Mouse (Mus musculus): Measurements from ENCODE around the gene Nol3.
A peak's percentile ranks its signal among the peaks of the same experiment; 100 is the strongest.

Nol3 gene

DNA sequence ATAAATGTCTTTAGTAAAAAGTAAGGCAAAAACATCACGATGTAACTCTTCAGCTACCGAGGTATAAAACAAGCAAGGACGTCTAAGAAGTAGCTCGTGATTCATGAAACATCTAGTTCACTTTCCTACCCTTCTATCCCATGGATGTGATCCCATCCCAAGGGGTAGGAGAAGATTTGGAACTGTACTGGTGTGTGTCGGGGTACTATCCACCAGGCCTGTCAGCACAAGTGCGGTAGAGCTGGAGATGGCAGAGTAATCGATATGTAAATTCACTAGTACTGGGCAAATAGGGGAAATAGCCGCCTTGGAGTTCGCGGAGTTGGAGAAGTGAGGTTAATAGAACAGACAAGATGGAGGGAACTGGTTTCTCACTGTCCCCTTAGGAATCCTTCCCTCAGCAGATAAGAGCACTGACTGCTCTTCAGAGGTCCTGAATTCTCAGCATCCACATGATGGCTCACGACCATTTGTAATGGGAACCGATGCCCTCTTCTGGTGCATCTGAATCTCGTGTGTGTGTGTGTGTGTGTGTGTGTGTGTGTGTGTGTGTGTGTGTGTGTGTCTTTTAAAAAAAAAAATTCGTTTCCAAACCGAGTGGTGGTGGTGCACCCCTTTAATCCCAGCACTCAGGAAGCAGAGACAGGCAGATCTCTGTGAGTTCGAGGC lies 12.6 kb upstream of the Nol3 start:
- DNase-seq (ENCODE audit: low read depth in 2 of 2, low spot score in 2 of 2), result no peak

DNA sequence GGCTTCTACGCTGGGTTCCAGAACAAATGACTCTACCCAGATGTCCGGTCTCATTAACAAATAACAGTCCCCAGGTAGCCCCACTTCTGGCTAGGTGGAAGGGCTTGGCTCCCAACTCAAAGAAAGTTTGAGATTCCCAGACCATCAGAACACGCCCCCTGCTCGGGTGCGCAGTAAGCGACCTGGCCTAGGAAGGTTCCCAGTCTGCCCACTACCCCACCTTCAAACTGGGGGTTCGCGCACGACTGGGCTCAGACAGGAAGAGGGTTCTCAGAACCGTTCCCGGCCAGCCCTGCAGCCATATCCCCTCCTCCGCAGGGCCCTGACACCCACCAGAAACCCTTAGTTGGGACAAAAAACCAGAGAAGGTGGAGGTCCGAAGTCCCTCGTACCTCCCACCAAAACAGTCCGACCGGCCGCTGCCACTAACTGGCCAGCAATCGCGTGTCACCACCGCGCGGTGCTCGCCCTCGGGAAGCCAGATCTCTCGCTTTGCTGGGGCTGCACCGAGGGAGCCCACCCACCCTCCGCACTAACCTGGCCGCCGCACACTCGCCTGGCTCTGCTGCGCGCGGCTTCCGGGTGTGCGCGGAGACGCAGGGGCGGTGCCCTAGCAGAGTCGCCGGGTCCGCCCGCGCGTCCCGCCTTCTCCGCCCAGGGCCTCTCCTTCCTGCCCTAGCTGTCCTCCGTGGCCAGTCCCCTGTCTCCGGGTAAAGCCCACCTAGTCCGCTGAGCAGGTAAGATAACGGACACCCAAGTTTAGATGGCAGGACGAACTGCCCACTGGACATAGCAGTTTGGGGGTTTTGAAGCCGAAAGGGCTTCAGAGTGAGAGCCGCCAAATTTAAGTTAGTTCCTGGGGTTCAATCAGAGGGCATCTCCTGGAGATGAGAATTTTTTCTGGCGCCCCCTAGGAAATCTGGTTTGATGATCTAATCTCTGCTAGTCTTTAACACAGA lies 11.6 kb upstream of the Nol3 start, which contains the start of the genes Tradd and Fbxl8:
TSS of gene Tradd (minus strand) at position 586 of the 959 bp plus-strand sequence.
TSS of gene Fbxl8 (plus strand) at position 625 of the 959 bp plus-strand sequence.
- peak; percentile 49 to 58 for DNase-seq (ENCODE audit: low read depth in 2 of 2, low spot score in 2 of 2)

DNA sequence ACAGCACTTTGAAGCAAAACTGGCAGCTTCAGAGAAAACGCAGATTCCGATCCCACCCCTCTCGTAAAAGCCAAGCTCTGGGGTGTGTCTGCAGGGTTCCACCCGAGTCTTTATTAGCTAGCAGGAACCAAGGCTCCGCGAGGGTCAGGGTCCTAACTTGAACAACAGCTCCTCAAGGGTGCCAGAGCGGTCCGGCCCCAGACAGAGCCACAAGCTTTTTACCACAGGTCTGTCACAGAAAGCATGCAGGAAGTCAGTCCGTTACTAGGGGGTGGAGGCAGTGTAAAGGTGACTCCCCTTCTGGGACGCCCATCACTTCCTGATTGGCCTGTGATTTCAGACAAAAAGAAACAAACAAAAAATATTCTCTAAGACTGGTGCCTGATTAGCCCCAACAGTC lies 10.8 kb upstream of the Nol3 start:
- DNase-seq (ENCODE audit: low read depth in 2 of 2, low spot score in 2 of 2), result peak in 1 of 2 experiments; percentile 47

DNA sequence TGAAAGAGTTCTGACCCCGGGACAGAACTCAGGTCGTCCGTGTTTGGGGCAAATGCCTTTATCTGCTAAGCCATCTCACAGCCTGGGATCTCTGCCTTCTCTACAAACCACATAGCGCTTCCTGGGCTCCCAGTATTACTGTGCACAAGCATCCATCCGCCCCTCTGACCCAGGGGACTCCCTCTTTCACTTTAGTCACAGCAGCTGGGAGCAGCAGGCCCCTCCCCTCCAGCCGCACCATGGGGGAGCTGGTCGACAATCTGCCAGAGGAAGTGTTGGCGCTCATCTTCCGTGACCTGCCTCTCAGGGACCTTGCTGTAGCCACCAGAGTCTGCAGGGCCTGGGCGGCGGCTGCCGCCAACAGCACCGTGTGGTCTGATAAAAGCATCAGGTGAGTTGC lies 9.2 kb upstream of the Nol3 start:
- no peak for DNase-seq (ENCODE audit: low read depth in 2 of 2, low spot score in 2 of 2)

DNA sequence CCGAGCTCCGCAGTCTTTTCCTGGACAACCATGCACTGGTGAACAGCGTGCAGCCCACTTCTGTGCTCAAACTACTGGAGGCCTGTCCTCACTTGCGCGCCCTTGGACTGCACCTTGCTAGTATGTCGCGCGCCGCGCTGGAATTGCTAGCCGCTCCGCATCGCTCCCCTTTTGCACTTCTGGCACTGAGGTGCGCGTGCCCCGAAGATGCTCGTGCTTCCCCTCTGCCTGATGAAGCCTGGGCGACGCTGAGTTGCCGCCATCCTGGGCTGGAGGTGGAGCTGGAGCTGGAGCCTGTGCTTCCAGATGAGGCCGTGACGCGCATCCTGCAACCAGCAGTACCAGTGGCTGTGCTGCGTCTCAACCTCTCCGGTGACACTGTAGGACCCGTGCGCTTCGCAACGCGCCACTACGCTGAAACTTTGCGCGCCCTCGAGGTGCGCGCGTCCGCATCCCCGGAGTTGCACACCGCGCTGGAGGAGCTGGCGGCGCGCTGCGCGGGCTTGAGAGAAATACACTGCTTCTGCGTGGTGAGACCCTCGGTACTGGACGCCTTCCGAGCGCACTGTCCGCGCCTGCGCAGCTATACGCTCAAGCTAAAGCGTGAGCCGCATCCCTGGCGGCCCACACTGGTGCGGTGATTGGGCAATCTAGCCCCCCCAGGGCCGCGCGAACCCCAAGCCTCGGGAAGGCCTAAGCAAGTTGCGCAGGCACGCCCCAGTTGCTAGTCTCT lies 7.4 kb upstream of the Nol3 start:
- DNase-seq (ENCODE audit: low read depth in 2 of 2, low spot score in 2 of 2), result no peak

DNA sequence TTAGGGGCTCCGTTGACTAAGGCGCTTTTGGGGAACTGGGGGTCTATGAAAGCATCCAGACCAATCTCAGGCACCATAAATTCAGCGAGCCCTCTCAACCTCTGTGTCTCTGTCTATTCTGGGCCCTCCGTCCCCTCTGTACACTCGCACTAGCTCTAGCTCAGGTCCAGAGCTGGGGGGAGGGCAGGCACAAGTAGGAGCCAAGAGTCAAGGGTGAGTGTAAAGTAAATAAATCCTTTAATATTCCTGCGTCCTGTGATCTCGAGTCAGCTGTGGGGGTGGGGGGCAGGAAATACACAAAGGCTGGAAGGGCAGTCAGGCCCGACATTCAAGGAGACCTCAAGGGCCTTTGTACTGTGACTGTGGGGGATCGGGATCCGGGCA lies 6.9 kb upstream of the Nol3 start:
- DNase-seq (ENCODE audit: low read depth in 2 of 2, low spot score in 2 of 2), result no peak

DNA sequence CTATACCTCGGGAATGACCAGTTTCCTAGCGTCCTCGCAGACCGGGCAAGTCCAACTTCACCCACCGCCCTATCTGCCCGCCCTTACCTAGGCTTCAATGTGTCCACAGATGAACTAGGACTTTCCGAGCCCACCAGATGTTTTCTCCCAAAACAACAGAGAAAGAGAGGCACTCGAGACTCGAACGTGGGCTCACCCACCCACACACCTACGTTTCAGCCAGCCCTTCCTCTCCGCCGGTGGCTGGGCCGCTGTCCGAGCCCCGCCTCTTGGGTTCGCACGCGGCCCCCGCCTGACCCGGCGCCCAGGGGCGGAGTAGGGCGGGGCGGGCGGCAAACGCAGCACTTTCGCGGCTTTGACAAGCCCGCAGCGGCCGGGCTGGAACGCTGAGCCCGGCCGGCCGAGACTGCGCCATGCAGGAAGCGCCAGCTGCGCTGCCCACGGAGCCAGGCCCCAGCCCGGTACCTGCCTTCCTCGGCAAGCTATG lies 6.4 kb upstream of the Nol3 start, which contains the start of gene Hsf4:
TSS of gene Hsf4 (plus strand) at position 341 of the 487 bp plus-strand sequence.
- no peak for DNase-seq (ENCODE audit: low read depth in 2 of 2, low spot score in 2 of 2)

DNA sequence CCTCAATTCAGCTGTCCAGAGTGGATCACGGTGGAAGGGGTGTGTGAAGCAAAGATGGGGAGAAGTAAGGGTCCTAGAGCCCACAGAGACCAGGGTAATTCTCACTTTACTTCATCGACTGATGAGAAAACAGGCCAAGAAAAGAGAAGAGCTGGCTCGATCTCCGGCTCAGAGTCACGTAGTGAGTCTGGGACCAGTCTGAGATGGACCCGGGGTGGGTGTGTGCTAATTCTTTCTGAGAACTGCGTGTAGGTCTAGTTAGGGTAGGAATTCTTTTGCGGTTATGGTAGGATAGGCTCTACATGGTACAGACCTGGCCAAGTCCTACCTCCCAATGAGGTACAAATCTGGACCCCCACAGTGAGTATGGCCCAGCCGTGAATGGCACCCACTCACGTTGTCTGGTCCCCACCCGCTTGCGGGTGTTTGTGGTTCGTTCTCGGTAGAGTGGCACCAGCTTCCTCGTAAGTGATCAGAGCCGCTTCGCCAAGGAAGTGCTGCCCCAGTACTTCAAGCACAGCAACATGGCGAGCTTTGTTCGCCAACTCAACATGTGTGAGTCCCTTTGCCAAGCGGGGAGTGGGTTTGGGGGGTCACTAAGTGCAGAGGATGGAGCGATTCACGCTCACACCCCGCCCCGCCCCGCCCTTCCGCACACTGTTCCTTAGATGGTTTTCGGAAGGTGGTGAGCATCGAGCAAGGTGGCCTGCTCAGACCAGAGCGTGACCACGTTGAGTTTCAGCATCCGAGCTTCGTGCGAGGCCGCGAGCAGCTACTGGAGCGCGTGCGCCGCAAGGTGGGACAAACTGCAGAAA lies 5.6 kb upstream of the Nol3 start:
- DNase-seq (ENCODE audit: low read depth in 2 of 2, low spot score in 2 of 2), result no peak

DNA sequence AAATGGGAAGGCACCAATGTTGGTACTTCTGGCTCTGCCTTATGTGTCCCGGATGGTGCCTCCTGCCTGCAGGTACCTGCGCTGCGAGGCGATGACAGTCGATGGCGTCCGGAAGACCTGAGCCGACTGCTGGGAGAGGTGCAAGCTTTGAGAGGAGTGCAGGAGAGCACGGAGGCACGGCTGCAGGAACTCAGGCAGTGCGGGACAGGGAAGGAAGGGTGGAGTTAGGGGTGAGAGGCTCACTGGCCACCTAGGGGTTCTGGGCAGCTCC lies 5.1 kb upstream of the Nol3 start:
- DNase-seq (ENCODE audit: low read depth in 2 of 2, low spot score in 2 of 2), result no peak

DNA sequence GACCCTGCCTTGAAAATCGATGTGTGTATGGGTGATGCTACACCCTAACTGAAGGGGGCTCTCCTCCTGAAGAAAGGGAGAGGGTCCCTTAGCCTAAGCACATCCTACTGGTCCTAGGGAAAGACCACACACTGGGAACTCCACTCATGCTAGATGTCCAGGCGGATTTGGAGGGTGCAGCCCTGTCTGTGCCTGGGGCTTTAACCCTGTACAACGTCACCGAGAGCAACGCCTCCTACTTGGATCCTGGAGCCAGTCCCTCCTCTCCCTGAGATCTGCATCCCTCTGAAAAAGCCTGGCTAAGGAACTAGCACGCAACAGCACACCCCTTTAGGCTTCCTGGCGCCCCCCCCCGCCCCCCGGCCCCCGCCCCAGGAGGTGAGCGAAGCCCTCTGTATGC lies 553 bp upstream of the Nol3 start:
- DNase-seq (ENCODE audit: low read depth in 2 of 2, low spot score in 2 of 2), result no peak

DNA sequence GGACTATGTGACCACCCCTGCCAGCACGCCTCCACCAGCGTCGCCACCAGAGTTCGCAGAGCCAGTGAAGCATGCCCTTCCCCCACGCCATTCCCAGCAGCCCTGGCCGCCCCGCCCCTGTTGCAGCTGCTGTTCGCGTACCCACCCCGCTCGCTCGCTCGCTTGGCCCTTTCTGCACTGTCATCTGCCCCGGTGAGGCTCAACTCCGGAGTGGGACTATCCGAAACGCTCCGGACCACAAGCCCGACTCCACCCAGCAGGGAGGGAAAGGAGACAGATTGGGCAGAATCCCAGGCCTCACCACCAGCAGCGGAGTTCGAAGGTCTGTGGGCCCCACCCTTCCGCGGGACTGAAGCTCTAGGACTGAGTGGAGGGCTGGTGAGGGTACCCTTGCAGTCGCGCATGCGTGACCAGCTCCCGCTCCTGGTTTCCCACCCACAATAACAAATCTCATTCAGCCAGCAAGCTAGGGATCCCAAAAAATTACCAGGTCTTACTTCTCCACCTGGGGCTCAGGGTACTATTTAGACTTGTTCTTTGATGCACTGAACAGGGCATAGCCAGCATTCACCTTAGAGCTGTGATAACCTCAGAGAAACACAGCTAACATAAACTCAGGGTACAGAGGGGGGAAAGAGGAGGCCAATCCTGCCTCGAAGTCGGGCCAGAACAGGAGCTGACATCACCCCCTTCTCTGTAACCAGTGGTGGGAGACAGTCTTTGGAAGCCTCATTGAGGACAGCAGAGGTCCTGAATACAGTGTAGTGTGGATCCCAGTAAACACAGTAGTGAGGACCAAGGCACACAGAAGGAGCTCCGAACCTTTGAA lies 566 bp downstream of the Nol3 start:
- DNase-seq (ENCODE audit: low read depth in 2 of 2, low spot score in 2 of 2), result no peak

DNA sequence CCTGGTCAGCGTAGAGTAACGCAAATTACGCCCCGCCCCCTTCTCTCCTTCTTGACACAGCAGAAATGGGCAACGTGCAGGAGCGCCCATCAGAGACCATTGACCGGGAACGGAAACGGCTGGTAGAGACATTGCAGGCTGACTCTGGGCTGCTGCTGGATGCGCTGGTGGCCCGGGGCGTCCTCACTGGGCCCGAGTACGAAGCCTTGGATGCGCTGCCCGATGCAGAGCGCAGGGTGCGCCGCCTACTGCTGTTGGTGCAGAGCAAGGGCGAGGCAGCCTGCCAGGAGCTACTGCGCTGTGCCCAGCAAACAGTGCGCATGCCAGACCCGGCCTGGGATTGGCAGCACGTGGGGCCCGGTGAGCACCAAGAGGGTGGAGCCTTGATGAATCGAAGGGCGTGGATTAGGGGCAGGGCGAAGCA lies 3.0 kb downstream of the Nol3 start:
- no peak for DNase-seq (ENCODE audit: low read depth in 2 of 2, low spot score in 2 of 2)

DNA sequence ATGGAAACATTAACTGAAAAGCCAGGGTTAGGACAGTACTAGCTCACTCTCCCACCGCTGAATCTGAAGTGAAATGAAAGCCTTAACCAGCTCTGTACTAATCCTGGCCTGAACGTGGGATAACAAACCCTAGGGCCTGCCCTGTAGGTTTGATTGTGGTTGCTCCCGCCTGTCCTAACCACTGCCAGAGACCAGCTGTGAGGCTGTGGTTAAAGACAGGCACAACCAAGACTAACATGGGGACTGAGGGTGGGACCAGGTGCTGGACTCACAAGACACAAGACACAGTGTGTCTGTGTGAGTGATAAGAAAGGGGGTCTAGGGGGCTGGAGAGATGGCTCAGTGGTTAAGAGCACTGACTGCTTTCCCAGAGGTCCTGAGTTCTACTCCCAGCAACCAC lies 4.6 kb downstream of the Nol3 start:
- no peak for DNase-seq (ENCODE audit: low read depth in 2 of 2, low spot score in 2 of 2)

DNA sequence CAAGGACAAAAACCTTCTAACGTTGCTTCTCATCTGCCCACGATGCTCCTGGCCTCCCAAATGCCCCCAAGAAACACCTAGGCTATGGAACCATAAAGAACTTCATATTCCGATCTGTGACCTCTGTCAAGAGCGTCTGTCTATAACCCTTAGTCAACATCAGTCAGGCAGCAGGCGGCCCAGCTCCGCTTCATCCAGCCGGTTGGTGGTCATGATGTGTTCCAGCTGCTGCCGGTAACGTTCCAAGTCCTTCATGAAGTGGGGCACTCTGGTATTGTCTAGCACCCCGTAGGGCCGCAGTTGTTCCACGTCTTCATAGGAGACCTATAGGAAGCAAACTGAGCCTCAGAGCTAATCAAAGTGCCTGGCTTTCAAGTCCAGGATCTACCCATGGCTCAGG lies 5.9 kb downstream of the Nol3 start:
- no peak for DNase-seq (ENCODE audit: low read depth in 2 of 2, low spot score in 2 of 2)

DNA sequence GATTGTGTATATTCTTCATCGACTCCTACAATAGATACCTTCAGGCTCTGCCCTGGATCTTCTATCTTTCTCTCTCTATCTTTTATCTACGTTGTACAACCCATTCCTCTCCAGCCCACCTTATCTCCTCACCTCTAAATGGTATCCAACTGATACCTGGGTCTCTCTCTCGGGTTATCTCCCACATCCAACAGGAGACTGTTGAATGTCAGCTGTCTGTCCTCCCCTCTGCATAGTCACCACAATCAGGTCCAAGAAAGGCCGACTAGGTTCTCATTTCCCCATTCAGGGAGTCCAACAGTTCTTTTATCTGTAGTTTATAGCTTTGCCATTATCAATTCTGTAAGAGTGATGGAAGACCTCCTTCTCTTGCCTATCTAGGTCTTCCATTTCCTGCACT lies 6.3 kb downstream of the Nol3 start:
- no peak for DNase-seq (ENCODE audit: low read depth in 2 of 2, low spot score in 2 of 2)

DNA sequence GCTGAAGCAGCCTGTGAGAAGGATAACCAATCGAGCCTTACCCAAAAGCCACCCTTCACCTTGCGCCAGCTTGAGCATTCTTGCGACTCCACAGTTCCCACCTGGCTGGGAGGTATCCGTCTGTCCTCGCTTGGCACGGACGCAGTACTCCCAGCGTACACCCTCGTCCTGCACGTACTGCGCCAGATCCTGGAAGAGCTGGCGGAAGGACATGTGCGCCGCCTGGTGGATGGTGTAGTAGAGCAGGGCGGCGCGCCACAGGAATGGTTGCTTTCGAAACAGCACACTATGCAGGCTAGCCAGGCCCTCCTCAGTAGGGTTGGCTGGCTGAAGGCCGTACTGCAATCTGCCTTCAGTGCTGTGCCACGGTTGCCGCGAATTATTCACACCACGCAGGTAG lies 7.1 kb downstream of the Nol3 start:
- no peak for DNase-seq (ENCODE audit: low read depth in 2 of 2, low spot score in 2 of 2)

DNA sequence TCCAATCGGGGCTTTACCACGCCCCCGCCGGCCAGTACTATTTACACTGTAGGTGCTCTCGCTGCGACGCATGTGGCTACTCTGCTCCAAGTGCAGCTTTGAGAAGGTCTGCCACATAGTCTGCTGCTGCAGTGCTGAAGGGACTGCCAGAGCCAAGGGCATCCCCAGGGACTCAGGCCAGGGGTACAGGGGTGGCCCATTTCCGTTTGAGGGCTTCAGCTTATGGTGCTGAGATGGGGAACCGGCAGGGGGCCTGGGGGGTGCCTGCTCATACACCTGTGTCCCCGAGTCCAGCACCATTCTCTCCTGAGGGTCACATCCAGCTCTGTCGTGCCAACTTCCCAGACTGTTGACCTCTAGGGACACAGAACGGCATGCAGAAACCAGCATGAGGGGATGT lies 9.6 kb downstream of the Nol3 start:
- DNase-seq (ENCODE audit: low read depth in 2 of 2, low spot score in 2 of 2), result no peak

DNA sequence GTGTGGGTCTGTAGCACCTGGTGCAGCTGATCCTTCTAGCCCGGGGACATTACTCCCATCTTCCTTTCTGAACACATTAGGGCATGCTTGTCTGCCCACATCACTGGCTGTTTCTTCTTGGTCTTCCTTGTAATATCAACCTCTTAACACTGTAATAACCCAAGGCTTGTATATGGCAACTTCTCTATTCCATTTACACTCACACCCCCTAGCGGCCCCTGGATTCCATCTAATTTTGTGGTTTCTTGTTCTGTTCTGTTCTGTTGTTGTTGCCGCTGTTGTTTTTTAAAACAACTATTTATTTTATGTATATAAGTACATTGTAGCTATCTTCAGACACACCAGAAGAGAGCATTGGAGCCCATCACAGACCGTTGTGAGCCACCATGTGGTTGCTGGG lies 11.0 kb downstream of the Nol3 start:
- DNase-seq (ENCODE audit: low read depth in 2 of 2, low spot score in 2 of 2), result no peak

DNA sequence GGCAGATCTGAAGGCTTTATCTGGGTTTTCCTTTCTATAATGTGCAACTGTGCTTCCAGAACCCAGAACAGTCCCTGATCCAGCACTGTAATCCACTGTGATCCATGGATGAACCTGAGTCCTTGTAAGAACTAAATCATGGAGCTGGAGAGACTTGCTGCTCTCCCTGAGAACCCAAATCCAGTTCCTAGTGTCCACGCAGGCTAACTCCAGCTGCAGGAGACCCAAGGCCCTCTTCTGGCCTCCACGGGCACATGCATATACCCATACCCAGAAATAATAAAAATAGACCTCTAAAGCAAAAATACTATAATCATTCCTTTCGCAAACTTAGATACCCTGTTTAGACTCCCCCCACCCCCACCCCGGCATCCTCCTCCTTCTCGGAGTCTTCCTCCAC lies 12.3 kb downstream of the Nol3 start:
- no peak for DNase-seq (ENCODE audit: low read depth in 2 of 2, low spot score in 2 of 2)
